Mouse (Mus musculus): Measurements from ENCODE around the gene Otub1. TPM values are rescaled to one million over a fixed set of nuclear protein-coding genes. Genes with fewer than 3 reads are reported as not detected.

Gene Otub1
- total RNA-seq, 2 experiments from 2014 or later = 104 to 105 TPM

DNA sequence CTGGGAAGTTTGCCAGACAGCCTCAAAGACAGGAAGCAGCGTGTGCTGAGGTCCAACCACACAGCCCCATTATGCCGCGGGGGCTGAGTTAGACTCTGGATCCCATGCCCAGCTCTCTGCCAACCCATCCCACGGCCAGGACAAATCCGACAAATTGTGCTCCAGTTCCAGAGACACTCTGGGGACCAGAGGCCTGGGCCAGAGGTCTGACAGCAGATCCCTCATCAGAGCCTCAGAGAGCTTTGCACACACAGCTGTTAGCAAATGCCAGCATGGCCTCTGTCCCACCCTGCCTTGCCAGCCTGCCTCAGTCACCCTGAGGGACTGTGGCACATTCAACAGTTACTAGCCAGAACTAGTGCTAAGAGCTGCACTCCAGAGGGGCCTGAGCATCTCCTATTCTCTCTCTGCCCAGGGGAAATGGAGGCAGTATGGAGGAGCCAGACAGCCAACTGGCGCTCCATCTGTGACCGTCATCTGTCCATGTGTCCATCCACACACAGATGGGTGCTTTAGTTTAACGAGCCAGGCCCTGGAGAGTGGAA lies 57.5 kb downstream of the Otub1 start:
- peak; percentile 47 for DNase-seq

Other genes with a start within 250 kb of the Otub1 start
- gene Ppp1r14b, start 231.3 kb downstream of the Otub1 start, total RNA-seq (2021) = 100 to 1,000 TPM; 289 to 333 TPM
- gene Plcb3, start 229.8 kb downstream of the Otub1 start, total RNA-seq (2021) = 10 to 100 TPM; 45.7 to 63.5 TPM
- 10 to 100 TPM; 70.7 to 71.4 TPM for gene Fkbp2, start 225.8 kb downstream of the Otub1 start, total RNA-seq (2021)
- 100 to 1,000 TPM; 110 to 139 TPM for gene Vegfb, start 218.7 kb downstream of the Otub1 start, total RNA-seq (2021)
- 10 to 100 TPM; 46.0 to 58.5 TPM for gene Dnajc4, start 213.7 kb downstream of the Otub1 start, total RNA-seq (2021)
- 10 to 100 TPM; 29.4 to 34.1 TPM for gene Nudt22, start 210.2 kb downstream of the Otub1 start, total RNA-seq (2021)
- 10 to 100 TPM; 13.3 to 21.3 TPM for gene Trpt1, start 210.2 kb downstream of the Otub1 start, total RNA-seq (2021)
- gene Fermt3, start 186.8 kb downstream of the Otub1 start, total RNA-seq (2021) = 10 to 100 TPM in 1 of 2 experiments, 1 to 10 TPM in 1; 9.8 to 10.1 TPM
- 100 to 1,000 TPM; 101 to 107 TPM for gene Stip1, start 166.3 kb downstream of the Otub1 start, total RNA-seq (2021)
- gene Macrod1, start 149.5 kb downstream of the Otub1 start, total RNA-seq (2021) = 100 to 1,000 TPM; 134 to 155 TPM
- 1 to 10 TPM; 1.1 to 2.0 TPM for gene Flrt1, start 100.6 kb downstream of the Otub1 start, total RNA-seq (2021)
- 1,000 to 10,000 TPM; 1,477 to 1,649 TPM for gene Cox8a, start 11.3 kb upstream of the Otub1 start, total RNA-seq (2021)
- gene Naa40, start 34.9 kb upstream of the Otub1 start, total RNA-seq (2021) = 10 to 100 TPM; 27.2 to 38.8 TPM
- 1 to 10 TPM; 4.5 to 7.6 TPM for gene Rcor2, start 61.0 kb upstream of the Otub1 start, total RNA-seq (2021)
- gene Mark2, start 135.5 kb upstream of the Otub1 start, total RNA-seq (2021) = 10 to 100 TPM; 61.8 to 73.3 TPM
- gene Spindoc, start 176.7 kb upstream of the Otub1 start, total RNA-seq (2021) = 10 to 100 TPM; 23.2 to 23.8 TPM
- 10 to 100 TPM; 29.6 to 37.6 TPM for gene 2700081O15Rik, start 211.3 kb upstream of the Otub1 start, total RNA-seq (2021)